Mouse (Mus musculus) forebrain, postnatal 0 days (tissue): ENCODE data around the gene Tango6. TPM values are rescaled to one million over a fixed set of nuclear protein-coding genes. Genes with fewer than 3 reads are reported as not detected.

Source experiments
- ATAC-seq: fragments of 200-750 bp; cut with Nextera tagmentation; 2 replicates; pipeline ENCODE4 v1.8.0; 2017; ENCODE audit warnings: mild to moderate bottlenecking, moderate library complexity
- DNase-seq: peaks from one replicate; pipeline ENCODE4 v3.0.0-alpha.2; 2015
- H3K27ac ChIP-seq: fragments of 300-500 bp; sonication (generic); 2 replicates; pipeline ENCODE4 v1.5.1; 2014; ENCODE audit warnings: low read depth, mild to moderate bottlenecking, antibody characterized with exemption, low read length, moderate library complexity, mixed read lengths
- H3K27me3 ChIP-seq: fragments of 300-500 bp; sonication (generic); 2 replicates; pipeline ENCODE4 v1.6.1; 2014; ENCODE audit warnings: mild to moderate bottlenecking, low read length, mixed read lengths; ENCODE audit not compliant: insufficient read depth
- H3K36me3 ChIP-seq: fragments of 300-500 bp; sonication (generic); 2 replicates; pipeline ENCODE4 v1.6.1; 2014; ENCODE audit warnings: mild to moderate bottlenecking, moderate library complexity; ENCODE audit not compliant: insufficient read depth
- H3K4me1 ChIP-seq: fragments of 300-500 bp; sonication (generic); 2 replicates; pipeline ENCODE4 v1.6.1; 2014; ENCODE audit warnings: antibody characterized with exemption; ENCODE audit not compliant: insufficient read depth
- H3K4me2 ChIP-seq: fragments of 300-500 bp; sonication (generic); 2 replicates; pipeline ENCODE4 v1.6.1; 2014; ENCODE audit warnings: low read depth, mild to moderate bottlenecking, moderate library complexity
- H3K4me3 ChIP-seq: fragments of 300-500 bp; sonication (generic); 2 replicates; pipeline ENCODE4 v1.5.1; 2014; ENCODE audit warnings: low read depth, low read length, mixed read lengths
- H3K9ac ChIP-seq: fragments of 300-500 bp; sonication (generic); 2 replicates; pipeline ENCODE4 v1.6.1; 2014; ENCODE audit warnings: mild to moderate bottlenecking
- H3K9me3 ChIP-seq: fragments of 300-500 bp; sonication (generic); 2 replicates; pipeline ENCODE4 v1.6.1; 2016; ENCODE audit warnings: low read length
- CTCF ChIP-seq: sonication (generic); IDR thresholded peaks from 2 replicates; pipeline ENCODE4 v1.5.1; 2016; ENCODE audit warnings: antibody characterized with exemption, control low read depth, low read depth
- WGBS: fragments of 180-500 bp; shearing (Covaris S2); extraction: QIAGEN DNeasy Blood & Tissue Kit; methylation state at CpG from one replicate; pipeline ENCODE4 v1.1.7; 2014; 5-methylcytosine and 5-hydroxymethylcytosine counted together
- polyA plus RNA-seq: library from polyadenylated mRNA; unstranded; fragments of >200 nt; fragmentation: Nextera tagmentation; extraction: Ambion mirVana; gene quantifications from 2 replicates; pipeline ENCODE4 v1.2.1, GENCODE M21; 2015
- total RNA-seq: library from RNA; depleted of rRNA; stranded (reverse); fragments of >200 nt; gene quantifications from 2 replicates; pipeline ENCODE4 v1.2.3, GENCODE M21; 2014; rRNA removed

Tango6 gene
- total RNA-seq, result 5.3 and 7.5 TPM in 2 replicates
- 2.3 and 3.8 TPM in 2 replicates for polyA plus RNA-seq

DNA sequence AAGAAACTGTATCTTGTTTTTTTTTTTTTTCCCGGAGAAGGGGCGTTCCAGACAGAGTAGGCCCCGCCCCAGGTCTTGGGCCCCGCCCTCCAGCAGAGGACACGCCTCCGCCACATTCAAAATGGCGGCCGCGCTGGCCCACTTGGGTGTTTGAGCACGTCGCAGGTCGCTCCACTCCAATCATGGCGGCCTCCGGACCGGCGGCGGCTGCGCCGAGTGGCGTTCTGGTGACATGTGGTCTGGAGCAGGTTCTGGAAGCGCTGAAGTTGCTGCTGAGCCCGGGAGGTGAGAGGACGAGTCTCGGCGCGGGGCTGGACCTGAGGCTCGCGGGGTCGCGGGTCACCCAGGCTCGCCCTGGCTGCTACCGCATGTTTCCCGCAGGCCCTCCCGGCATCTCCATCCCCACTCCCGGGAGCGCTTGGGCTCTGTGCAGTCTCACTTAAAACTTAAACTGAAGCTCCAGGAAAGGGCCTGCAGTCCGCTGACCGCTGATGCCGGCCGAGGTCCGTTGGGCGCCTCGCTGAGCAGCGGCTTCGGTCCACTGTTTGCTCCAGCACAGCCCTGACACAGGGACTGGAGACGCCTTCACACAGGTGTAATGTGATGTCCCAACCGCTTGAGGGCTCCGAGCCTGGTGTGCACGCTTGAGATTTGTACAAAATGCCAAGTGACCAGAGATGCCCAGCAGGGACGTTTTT, at the start of gene Tango6:
TSS of gene Tango6 (plus strand) at position 98 of the 698 bp plus-strand sequence.
- Histone ChIP-seq H3K4me1 (no peaks in the 10 kb centered on the region), H3K9me3 (no peaks in the 10 kb centered on the region), H3K36me3 (no peaks in the 10 kb centered on the region), H3K27me3 (no peaks in the 10 kb centered on the region), H3K4me3 (peak within 1 kb of the TSS; percentile 67), H3K9ac (peak within 1 kb of the TSS; percentile 76), H3K27ac (peak within 1 kb of the TSS; percentile 88), H3K4me2 (peak within 1 kb of the TSS; percentile 65)
- 1% methylated on average over 50 of the region's 50 CpGs for WGBS
- peak; percentile 92 for DNase-seq
- ATAC-seq, result peak; percentile 95
- peak; percentile 85 for TF ChIP-seq CTCF

DNA sequence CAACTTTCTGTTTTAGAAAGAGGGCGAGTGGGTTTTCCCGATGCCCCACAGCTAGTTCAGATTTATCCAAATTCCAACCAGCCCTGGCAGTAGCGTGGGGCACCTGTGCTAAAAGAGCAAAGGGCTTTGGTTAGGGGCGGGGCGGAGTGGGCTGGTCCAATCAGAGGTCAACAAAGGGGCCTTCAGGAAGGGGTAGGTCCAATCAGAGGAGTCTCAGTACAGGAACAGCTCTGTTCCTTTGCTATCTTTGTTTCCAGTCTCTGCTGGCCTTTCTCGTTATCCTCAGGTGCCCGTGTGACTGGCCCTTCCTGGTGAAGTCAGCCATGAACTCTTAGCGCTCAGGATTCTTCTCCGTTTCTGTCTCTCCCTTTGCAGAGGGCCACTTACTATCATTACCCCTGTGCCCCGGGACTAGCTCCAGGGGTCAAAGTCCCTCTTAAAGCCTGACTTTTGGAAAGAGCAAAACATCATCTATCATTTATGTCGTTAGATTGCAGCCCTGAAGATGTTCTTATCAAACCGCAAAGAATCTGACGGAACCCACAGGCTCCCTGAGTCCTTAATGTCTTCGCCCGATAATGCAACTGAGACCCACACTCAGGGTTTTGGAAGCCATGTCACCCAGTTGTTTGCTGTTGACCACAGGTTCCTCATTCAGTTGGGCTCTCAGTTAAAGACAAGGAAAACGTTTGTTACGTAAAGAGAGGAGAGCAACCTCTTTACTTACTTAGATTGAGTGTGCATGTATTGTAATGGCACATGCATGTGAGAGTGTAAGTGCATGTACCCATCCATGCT, 49.3 kb upstream of the Tango6 start:
- WGBS, result 69% methylated on average over 17 of the region's 17 CpGs
- no peak overlapping the region for H3K9ac ChIP-seq
- ATAC-seq, result no peak
- H3K36me3 ChIP-seq, result no peaks in the 10 kb centered on the region
- no peaks in the 10 kb centered on the region for H3K9me3 ChIP-seq
- H3K4me3 ChIP-seq, result no peak overlapping the region
- no peak overlapping the region for H3K27ac ChIP-seq
- DNase-seq, result no peak
- H3K4me1 ChIP-seq, result no peaks in the 10 kb centered on the region
- no peak overlapping the region for H3K4me2 ChIP-seq
- H3K27me3 ChIP-seq, result no peaks in the 10 kb centered on the region
- TF ChIP-seq CTCF, result no peak

- 39% methylated on average over 5 of the region's 5 CpGs for WGBS
- H3K27me3 ChIP-seq, result no peaks in the 10 kb centered on the region
- no peak overlapping the region for H3K4me2 ChIP-seq
- no peaks in the 10 kb centered on the region for H3K4me1 ChIP-seq
- no peak for ATAC-seq
- no peaks in the 10 kb centered on the region for H3K36me3 ChIP-seq
- TF ChIP-seq CTCF, result no peak
- no peak overlapping the region for H3K9ac ChIP-seq
- H3K9me3 ChIP-seq, result no peaks in the 10 kb centered on the region
- H3K27ac ChIP-seq, result no peak overlapping the region
- DNase-seq, result no peak
- no peak overlapping the region for H3K4me3 ChIP-seq
Measured at GRCm38 (mm10) chr8:106635284-106635683, 47.6 kb upstream of the Tango6 start.

DNA sequence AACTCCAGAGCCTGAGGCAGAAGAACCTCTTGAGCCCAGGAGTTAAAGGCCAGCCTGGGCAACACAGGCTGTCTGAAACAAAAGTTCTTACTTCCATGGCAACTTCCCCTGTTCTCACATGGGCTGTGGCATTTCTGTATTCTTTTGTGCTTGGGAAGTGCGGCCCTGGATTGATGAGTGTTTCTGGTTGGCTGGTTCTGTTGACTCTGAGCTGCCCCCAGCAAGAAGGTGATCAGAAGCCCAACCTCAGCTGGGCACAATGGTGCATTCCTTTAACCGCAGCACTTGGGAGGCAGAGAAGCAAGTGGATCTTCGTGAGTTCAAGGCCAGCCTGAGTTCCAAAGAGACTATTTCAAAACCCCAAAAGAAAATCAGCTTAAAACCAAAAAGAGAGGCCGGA, 45.4 kb upstream of the Tango6 start:
- DNase-seq, result no peak
- Histone ChIP-seq H3K9me3 (no peaks in the 10 kb centered on the region), H3K36me3 (no peaks in the 10 kb centered on the region), H3K4me1 (no peaks in the 10 kb centered on the region), H3K9ac (no peak overlapping the region), H3K4me2 (no peak overlapping the region), H3K4me3 (no peak overlapping the region), H3K27ac (no peak overlapping the region), H3K27me3 (no peaks in the 10 kb centered on the region)
- no peak for ATAC-seq
- 63% methylated on average over 4 of the region's 4 CpGs for WGBS
- TF ChIP-seq CTCF, result no peak

DNA sequence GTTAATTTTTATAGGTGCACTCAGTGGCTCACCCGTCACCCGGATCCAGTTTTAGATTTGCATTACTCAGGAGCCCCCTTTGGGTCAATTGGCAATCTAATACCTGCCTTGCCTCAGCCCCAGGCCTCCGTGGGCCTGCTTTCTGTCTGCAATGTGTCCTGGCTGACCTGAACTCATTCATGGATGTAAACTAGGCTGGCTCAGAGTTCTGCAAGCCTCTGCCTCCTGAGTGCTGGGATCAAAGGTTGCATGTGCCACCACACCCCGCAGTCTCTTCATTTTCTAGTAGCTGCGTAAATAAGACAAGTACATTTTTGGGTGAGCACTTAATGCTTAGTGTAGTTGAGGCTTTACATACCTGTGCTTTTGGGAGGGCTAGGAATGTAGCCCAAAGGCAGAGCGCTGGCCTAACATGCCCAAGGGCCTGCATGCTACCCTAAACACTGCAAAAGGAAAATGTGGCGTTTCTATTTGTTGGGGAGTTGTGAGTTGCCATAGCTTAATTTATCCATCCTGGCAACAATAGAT, 44.0 kb upstream of the Tango6 start:
- H3K9me3 ChIP-seq, result no peaks in the 10 kb centered on the region
- WGBS, result 93% methylated on average over 7 of the region's 7 CpGs
- no peak overlapping the region for H3K9ac ChIP-seq
- DNase-seq (no peak), ATAC-seq (no peak)
- TF ChIP-seq CTCF, result no peak
- H3K36me3 ChIP-seq, result no peaks in the 10 kb centered on the region
- H3K4me2 ChIP-seq, result no peak overlapping the region
- no peak overlapping the region for H3K4me3 ChIP-seq
- H3K4me1 ChIP-seq, result no peaks in the 10 kb centered on the region
- no peaks in the 10 kb centered on the region for H3K27me3 ChIP-seq
- H3K27ac ChIP-seq, result no peak overlapping the region

DNA sequence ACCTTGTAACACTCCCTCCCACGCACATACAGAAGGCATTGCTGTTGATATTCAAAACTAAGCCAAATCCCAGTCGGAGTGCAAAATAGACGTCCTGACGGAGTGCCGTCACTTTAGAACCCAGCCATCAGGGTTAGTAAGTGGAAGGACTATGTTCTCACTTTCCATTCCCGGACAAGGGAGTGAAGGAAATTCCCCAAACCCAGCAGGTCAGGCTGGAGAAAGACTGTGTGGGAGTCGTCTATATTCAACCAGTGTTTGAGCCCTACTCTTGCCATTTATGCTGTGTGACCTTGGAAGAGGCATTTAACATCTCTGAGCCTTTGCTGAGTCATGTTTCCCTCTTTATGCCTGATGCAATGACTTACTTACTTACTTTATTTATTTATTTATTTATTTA, 42.7 kb upstream of the Tango6 start:
- no peak for TF ChIP-seq CTCF
- Histone ChIP-seq H3K9me3 (no peaks in the 10 kb centered on the region), H3K4me1 (no peaks in the 10 kb centered on the region), H3K27ac (no peak overlapping the region), H3K9ac (no peak overlapping the region), H3K27me3 (no peaks in the 10 kb centered on the region), H3K4me2 (no peak overlapping the region), H3K36me3 (no peaks in the 10 kb centered on the region), H3K4me3 (no peak overlapping the region)
- 87% methylated on average over 7 of the region's 7 CpGs for WGBS
- ATAC-seq (no peak), DNase-seq (no peak)

DNA sequence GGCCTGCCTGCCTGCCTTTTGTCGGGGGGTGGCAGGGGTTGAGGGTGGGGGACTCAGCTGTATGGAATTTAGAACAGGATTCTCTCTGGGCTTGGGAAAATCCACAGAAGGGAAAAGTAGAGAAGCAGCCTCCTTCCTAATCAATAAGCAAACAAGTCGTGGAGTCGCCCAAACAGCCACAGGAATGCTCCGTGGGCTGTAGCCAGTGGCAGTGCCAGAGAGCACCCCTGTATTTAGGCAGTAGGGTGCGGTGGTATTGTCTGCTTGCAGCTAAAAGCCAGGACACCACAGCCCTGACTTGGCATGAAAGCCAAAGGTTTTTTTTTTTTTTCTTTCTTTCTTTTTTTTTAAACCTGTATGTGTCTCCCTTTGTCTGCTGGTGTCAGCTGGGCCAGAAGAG, 41.9 kb upstream of the Tango6 start:
- Histone ChIP-seq H3K36me3 (no peaks in the 10 kb centered on the region), H3K4me1 (no peaks in the 10 kb centered on the region), H3K4me2 (no peak overlapping the region), H3K27ac (no peak overlapping the region), H3K9me3 (no peaks in the 10 kb centered on the region), H3K9ac (no peak overlapping the region), H3K27me3 (no peaks in the 10 kb centered on the region), H3K4me3 (no peak overlapping the region)
- DNase-seq (no peak), ATAC-seq (no peak)
- no peak for TF ChIP-seq CTCF
- 84% methylated on average over 5 of the region's 5 CpGs for WGBS
